Mouse (Mus musculus): Measurements from ENCODE around the gene Naa11.

DNA sequence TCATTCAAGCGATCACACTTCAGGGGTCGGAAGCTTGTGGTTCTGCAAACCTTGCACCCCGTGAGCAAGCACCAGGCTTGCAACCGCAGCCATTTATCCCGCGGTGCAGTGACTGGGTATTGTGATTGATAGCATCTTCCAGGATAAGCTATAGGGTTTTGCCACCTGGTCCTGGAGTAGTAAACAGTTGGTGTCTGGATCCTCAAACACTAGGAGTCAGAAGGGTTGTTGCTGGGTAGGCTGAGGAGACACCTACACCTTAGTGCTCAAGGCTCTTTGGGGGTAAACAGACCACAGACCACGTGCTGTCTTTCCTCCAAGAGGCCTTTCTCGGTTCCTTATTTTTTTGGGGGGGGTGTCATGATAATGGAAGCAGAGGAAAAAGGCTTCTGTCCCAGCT is 27.9 kb downstream of the Naa11 start:
- TF ChIP-seq EP300 (IDR thresholded peaks at IDR 0.05; ENCODE audit: low read depth) (no peak), CTCF (IDR thresholded peaks at IDR 0.05; ENCODE audit: low read depth) (no peak)

Data from liver, embryonic 14.5 days (tissue).